Mouse (Mus musculus): Measurements from ENCODE around the gene Acot7. TPM values are rescaled to one million over a fixed set of nuclear protein-coding genes. Genes with fewer than 3 reads are reported as not detected.

Gene Acot7
- polyA plus RNA-seq, 1 experiment from 2014 or later = 12.0 TPM

GRCm38 (mm10) chr4:152246011-152246410 lies 68.1 kb downstream of the Acot7 start:
- no peaks in the 10 kb centered on the region for H3K36me3 ChIP-seq (replicated peaks; ENCODE audit: insufficient read depth, low read length)
- WGBS (ENCODE audit: insufficient replicate concordance) = 75% methylated on average over 6 of the region's 6 CpGs
- no peak for ATAC-seq
- DNase-seq = no peak
- no peaks in the 10 kb centered on the region for H3K27me3 ChIP-seq (ENCODE audit: insufficient read depth, low read length)
- H3K4me1 ChIP-seq (ENCODE audit: insufficient read depth) = no peaks in the 10 kb centered on the region
- TF ChIP-seq EP300 (IDR thresholded peaks at IDR 0.05; ENCODE audit: low read depth) (no peak), CTCF (IDR thresholded peaks at IDR 0.05; ENCODE audit: low read depth) (no peak)
- H3K9ac ChIP-seq (replicated peaks) = no peak overlapping the region
- H3K27ac ChIP-seq (ENCODE audit: low read depth) = no peak overlapping the region
- H3K4me2 ChIP-seq (ENCODE audit: low read depth, low read length) = no peak overlapping the region
- no peaks in the 10 kb centered on the region for H3K9me3 ChIP-seq (ENCODE audit: low read length)
- H3K4me3 ChIP-seq (ENCODE audit: low read depth, low read length) = no peak overlapping the region

GRCm38 (mm10) chr4:152247195-152247594 lies 69.3 kb downstream of the Acot7 start:
- no peaks in the 10 kb centered on the region for H3K36me3 ChIP-seq (replicated peaks; ENCODE audit: insufficient read depth, low read length)
- TF ChIP-seq EP300 (IDR thresholded peaks at IDR 0.05; ENCODE audit: low read depth) = no peak
- no peak for TF ChIP-seq CTCF (IDR thresholded peaks at IDR 0.05; ENCODE audit: low read depth)
- H3K4me3 ChIP-seq (ENCODE audit: low read depth, low read length) = no peak overlapping the region
- H3K4me1 ChIP-seq (ENCODE audit: insufficient read depth) = no peaks in the 10 kb centered on the region
- no peak overlapping the region for H3K9ac ChIP-seq (replicated peaks)
- DNase-seq (no peak), ATAC-seq (no peak)
- H3K4me2 ChIP-seq (ENCODE audit: low read depth, low read length) = no peak overlapping the region
- WGBS (ENCODE audit: insufficient replicate concordance) = 36% methylated on average over 3 of the region's 3 CpGs
- H3K9me3 ChIP-seq (ENCODE audit: low read length) = no peaks in the 10 kb centered on the region
- H3K27ac ChIP-seq (ENCODE audit: low read depth) = no peak overlapping the region
- H3K27me3 ChIP-seq (ENCODE audit: insufficient read depth, low read length) = no peaks in the 10 kb centered on the region

- no peaks in the 10 kb centered on the region for H3K36me3 ChIP-seq (replicated peaks; ENCODE audit: insufficient read depth, low read length)
- TF ChIP-seq EP300 (IDR thresholded peaks at IDR 0.05; ENCODE audit: low read depth) (no peak), CTCF (IDR thresholded peaks at IDR 0.05; ENCODE audit: low read depth) (no peak)
- no peaks in the 10 kb centered on the region for H3K4me1 ChIP-seq (ENCODE audit: insufficient read depth)
- H3K4me3 ChIP-seq (ENCODE audit: low read depth, low read length) = no peak overlapping the region
- ATAC-seq (no peak), DNase-seq (no peak)
- 79% methylated on average over 6 of the region's 6 CpGs for WGBS (ENCODE audit: insufficient replicate concordance)
- H3K27ac ChIP-seq (ENCODE audit: low read depth) = no peak overlapping the region
- H3K9me3 ChIP-seq (ENCODE audit: low read length) = no peaks in the 10 kb centered on the region
- no peak overlapping the region for H3K9ac ChIP-seq (replicated peaks)
- no peaks in the 10 kb centered on the region for H3K27me3 ChIP-seq (ENCODE audit: insufficient read depth, low read length)
- no peak overlapping the region for H3K4me2 ChIP-seq (ENCODE audit: low read depth, low read length)
Observed at GRCm38 (mm10) chr4:152250615-152251014, 72.7 kb downstream of the Acot7 start.

GRCm38 (mm10) chr4:152253183-152253759 lies 75.3 kb downstream of the Acot7 start:
- Histone ChIP-seq H3K36me3 (replicated peaks; ENCODE audit: insufficient read depth, low read length) (no peaks in the 10 kb centered on the region), H3K4me1 (ENCODE audit: insufficient read depth) (peaks cover 4% of the 10 kb centered on the region; the same call in 1 of the 2 replicates), H3K4me3 (ENCODE audit: low read depth, low read length) (no peak overlapping the region), H3K27ac (ENCODE audit: low read depth) (no peak overlapping the region), H3K27me3 (ENCODE audit: insufficient read depth, low read length) (no peaks in the 10 kb centered on the region), H3K9me3 (ENCODE audit: low read length) (no peaks in the 10 kb centered on the region), H3K9ac (replicated peaks) (no peak overlapping the region), H3K4me2 (ENCODE audit: low read depth, low read length) (no peak overlapping the region)
- WGBS (ENCODE audit: insufficient replicate concordance) = 68% methylated on average over 9 of the region's 9 CpGs
- DNase-seq (no peak), ATAC-seq (no peak)
- TF ChIP-seq CTCF (IDR thresholded peaks at IDR 0.05; ENCODE audit: low read depth) = no peak
- TF ChIP-seq EP300 (IDR thresholded peaks at IDR 0.05; ENCODE audit: low read depth) = no peak

GRCm38 (mm10) chr4:152257070-152257469 lies 79.1 kb downstream of the Acot7 start:
- H3K4me3 ChIP-seq (ENCODE audit: low read depth, low read length) = no peak overlapping the region
- H3K4me2 ChIP-seq (ENCODE audit: low read depth, low read length) = 0 out of 2 replicates have a peak overlapping the region, but pooled peaks have one; percentile 29
- DNase-seq (peak; percentile 70), ATAC-seq (peak; percentile 95)
- no peak overlapping the region for H3K9ac ChIP-seq (replicated peaks)
- no peaks in the 10 kb centered on the region for H3K9me3 ChIP-seq (ENCODE audit: low read length)
- H3K4me1 ChIP-seq (ENCODE audit: insufficient read depth) = peaks cover 4% of the 10 kb centered on the region; the same call in 1 of the 2 replicates
- TF ChIP-seq EP300 (IDR thresholded peaks at IDR 0.05; ENCODE audit: low read depth) (peak; percentile 90), CTCF (IDR thresholded peaks at IDR 0.05; ENCODE audit: low read depth) (no peak)
- H3K27me3 ChIP-seq (ENCODE audit: insufficient read depth, low read length) = no peaks in the 10 kb centered on the region
- H3K27ac ChIP-seq (ENCODE audit: low read depth) = peak overlapping the region; percentile 59; the same call in 1 of the 2 replicates
- H3K36me3 ChIP-seq (replicated peaks; ENCODE audit: insufficient read depth, low read length) = 0 out of 2 replicates have a peak, but pooled peaks cover 4% of the 10 kb centered on the region
- WGBS (ENCODE audit: insufficient replicate concordance) = 41% methylated on average over 6 of the region's 6 CpGs

- 79% methylated on average over 8 of the region's 8 CpGs for WGBS (ENCODE audit: insufficient replicate concordance)
- no peak overlapping the region for H3K4me3 ChIP-seq (ENCODE audit: low read depth, low read length)
- no peak overlapping the region for H3K9ac ChIP-seq (replicated peaks)
- no peaks in the 10 kb centered on the region for H3K9me3 ChIP-seq (ENCODE audit: low read length)
- H3K36me3 ChIP-seq (replicated peaks; ENCODE audit: insufficient read depth, low read length) = 0 out of 2 replicates have a peak, but pooled peaks cover 4% of the 10 kb centered on the region
- H3K27ac ChIP-seq (ENCODE audit: low read depth) = no peak overlapping the region
- DNase-seq (no peak), ATAC-seq (no peak)
- no peaks in the 10 kb centered on the region for H3K27me3 ChIP-seq (ENCODE audit: insufficient read depth, low read length)
- peaks cover 14% of the 10 kb centered on the region; the same call in 1 of the 2 replicates for H3K4me1 ChIP-seq (ENCODE audit: insufficient read depth)
- H3K4me2 ChIP-seq (ENCODE audit: low read depth, low read length) = no peak overlapping the region
- TF ChIP-seq CTCF (IDR thresholded peaks at IDR 0.05; ENCODE audit: low read depth) (no peak), EP300 (IDR thresholded peaks at IDR 0.05; ENCODE audit: low read depth) (no peak)
Observed at GRCm38 (mm10) chr4:152260451-152260850, 82.5 kb downstream of the Acot7 start.
